Mouse (Mus musculus) thymus, adult 2 months (tissue): ENCODE results near the gene Dock8.

Source experiments
- CTCF ChIP-seq: fragments of 200-500 bp; IDR thresholded peaks from 2 replicates; pipeline ENCODE4 v1.5.1; 2012; ENCODE audit warnings: mild to moderate bottlenecking, control low read depth, low read length, moderate library complexity, borderline replicate concordance; ENCODE audit not compliant: control insufficient read depth, poor library complexity, insufficient read depth; ENCODE audit errors: extremely low read depth
- POLR2A ChIP-seq: fragments of 200-500 bp; IDR thresholded peaks from 2 replicates; pipeline ENCODE4 v1.6.1; 2012; ENCODE audit warnings: mild to moderate bottlenecking, low read length, control low read depth, moderate library complexity; ENCODE audit not compliant: control insufficient read depth, poor library complexity, insufficient read depth; ENCODE audit errors: extremely low read depth

GRCm38 (mm10) chr19:25145116-25145515 lies 145.8 kb downstream of the Dock8 start:
- TF ChIP-seq CTCF (no peak), POLR2A (no peak)
